ENCODE assay signal across 12 mouse cellular contexts in the genomic region with DNA sequence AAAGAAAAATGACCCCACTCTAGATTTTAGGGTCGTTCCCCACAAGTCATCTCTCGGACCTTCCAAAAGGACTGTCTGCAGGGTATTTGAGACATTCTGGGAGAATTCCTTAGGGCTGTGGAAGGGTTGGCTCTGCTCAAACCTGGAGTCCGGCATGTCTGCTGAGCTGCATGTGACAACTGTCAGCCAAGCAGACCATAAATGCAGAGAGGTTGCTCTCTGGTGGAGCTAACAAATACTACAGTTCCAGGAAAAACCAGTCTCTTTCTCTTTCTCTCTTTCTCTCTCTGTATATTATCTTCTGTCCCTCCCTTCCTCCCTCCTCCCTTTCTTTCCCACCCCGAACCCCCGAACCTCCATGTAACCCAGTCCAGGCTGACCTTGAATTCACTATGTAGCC. TPM values are rescaled to one million over a fixed set of nuclear protein-coding genes. Genes with fewer than 3 reads are reported as not detected.
DNase-seq lines count a peak whose midpoint lies in the region; ATAC-seq and TF ChIP-seq lines count a peak whose summit lies in the region.
"Had no signal": no experiment of that assay in that cellular context is flagged by ENCODE, and none has a peak within 500 bp of the region (broad histone marks: within the 10 kb centered on the region; RNA-seq: fewer than 3 reads in every experiment).

No protein-coding gene starts in this region.

- H3K9ac ChIP-seq in forebrain, embryonic 14.5 days (ENCODE audit: low read length): no peak overlapping the region
- H3K9ac ChIP-seq in forebrain, embryonic 13.5 days: no peak overlapping the region
- H3K9ac ChIP-seq in liver, adult 2 months (ENCODE audit: low read depth, low read length): no peak overlapping the region
- no peak overlapping the region for H3K9ac ChIP-seq in liver, embryonic 12.5 days
- H3K9ac ChIP-seq in MEL (ENCODE audit: control insufficient read depth, low read depth, low read length, poor library complexity, severe bottlenecking): no peak overlapping the region
- H3K9ac ChIP-seq: intestine, embryonic 15.5 days had no signal

- WGBS in forebrain, embryonic 14.5 days: 59% methylated on average over 5 of the region's 5 CpGs
- 55% methylated on average over 5 of the region's 5 CpGs for WGBS in forebrain, embryonic 13.5 days
- WGBS in liver, adult 2 months: 28% methylated on average over 5 of the region's 5 CpGs
- WGBS in liver, embryonic 12.5 days (ENCODE audit: insufficient replicate concordance): 31% methylated on average over 5 of the region's 5 CpGs

- TF ChIP-seq POLR2A in liver, adult 2 months (IDR thresholded peaks at IDR 0.05; ENCODE audit: extremely low read depth, insufficient read depth, low read length): no peak
- no peak for TF ChIP-seq POLR2A in MEL (IDR thresholded peaks at IDR 0.05; ENCODE audit: control insufficient read depth in 1 of 2, insufficient read depth in 1 of 2, low read depth in 1 of 2, low read length in 2 of 2, poor library complexity in 1 of 2)

- H3K4me3 ChIP-seq in forebrain, embryonic 14.5 days (ENCODE audit: low read depth, low read length): no peak overlapping the region
- H3K4me3 ChIP-seq in forebrain, embryonic 13.5 days: no peak overlapping the region
- H3K4me3 ChIP-seq in liver, adult 2 months (ENCODE audit: insufficient read depth, low read depth, low read length): no peak overlapping the region
- no peak overlapping the region for H3K4me3 ChIP-seq in liver, embryonic 12.5 days
- no peak overlapping the region for H3K4me3 ChIP-seq in MEL (ENCODE audit: control insufficient read depth in 1 of 2, insufficient read depth in 1 of 2, low read depth in 2 of 2, low read length in 2 of 2)
- H3K4me3 ChIP-seq: intestine, embryonic 15.5 days had no signal

- TF ChIP-seq CTCF in liver, adult 2 months (IDR thresholded peaks at IDR 0.05; ENCODE audit: low read depth, low read length): peak; percentile 68
- peak; percentile 29 to 81 (median 32) for TF ChIP-seq CTCF in MEL (IDR thresholded peaks at IDR 0.05 in 2 of 3, conservative IDR thresholded peaks at IDR 0.05 in 1 of 3; ENCODE audit: control insufficient read depth in 1 of 3, insufficient read depth in 1 of 3, low read depth in 2 of 3, low read length in 3 of 3, poor library complexity in 1 of 3, severe bottlenecking in 1 of 3)

- no peaks in the 10 kb centered on the region for H3K9me3 ChIP-seq in forebrain, embryonic 14.5 days (replicated peaks; ENCODE audit: control insufficient read depth, low read length)
- H3K9me3 ChIP-seq in forebrain, embryonic 13.5 days (replicated peaks): no peaks in the 10 kb centered on the region
- H3K9me3 ChIP-seq in liver, embryonic 12.5 days (replicated peaks): no peaks in the 10 kb centered on the region
- no peaks in the 10 kb centered on the region for H3K9me3 ChIP-seq in MEL (replicated peaks; ENCODE audit: insufficient read depth, low read length)
- H3K9me3 ChIP-seq: intestine, embryonic 15.5 days had no signal

- DNase-seq in forebrain, embryonic 14.5 days (ENCODE audit: low spot score): peak; percentile 63
- peak; percentile 47 for DNase-seq in liver, adult 2 months (ENCODE audit: extremely low read depth, low read depth, low spot score)
- peak; percentile 58 for DNase-seq in MEL (ENCODE audit: low read depth, low spot score)
- DNase-seq in lung, postnatal 10 days: peak; percentile 55
- no peak for DNase-seq in layer of hippocampus, adult 9-11 months
- no peak for DNase-seq in gastrocnemius, adult 8-10 months (ENCODE audit: low spot score in 2 of 2)
- DNase-seq: spleen, adult 18-20 months had no signal

- H3K27ac ChIP-seq in forebrain, embryonic 14.5 days (ENCODE audit: low read depth, low read length): no peak overlapping the region
- no peak overlapping the region for H3K27ac ChIP-seq in forebrain, embryonic 13.5 days
- no peak overlapping the region for H3K27ac ChIP-seq in liver, adult 2 months (replicated peaks; ENCODE audit: insufficient read depth, low read depth, low read length)
- H3K27ac ChIP-seq in liver, embryonic 12.5 days: no peak overlapping the region
- H3K27ac ChIP-seq in MEL (ENCODE audit: control insufficient read depth, low read depth, low read length): no peak overlapping the region
- H3K27ac ChIP-seq: intestine, embryonic 15.5 days had no signal

- H3K36me3 ChIP-seq in forebrain, embryonic 14.5 days (ENCODE audit: control insufficient read depth, insufficient read depth, low read length): no peaks in the 10 kb centered on the region
- H3K36me3 ChIP-seq in forebrain, embryonic 13.5 days (ENCODE audit: poor library complexity, severe bottlenecking): no peaks in the 10 kb centered on the region
- no peaks in the 10 kb centered on the region for H3K36me3 ChIP-seq in liver, adult 2 months (ENCODE audit: control insufficient read depth, insufficient read depth, low read length)
- no peaks in the 10 kb centered on the region for H3K36me3 ChIP-seq in liver, embryonic 12.5 days
- H3K36me3 ChIP-seq in MEL (ENCODE audit: control insufficient read depth in 1 of 2, insufficient read depth in 2 of 2, low read length in 2 of 2): peaks cover 0 to 22% of the 10 kb centered on the region in 2 experiments; a peak in 2 of 4 replicates
- H3K36me3 ChIP-seq: intestine, embryonic 15.5 days had no signal

- no peaks in the 10 kb centered on the region for H3K27me3 ChIP-seq in forebrain, embryonic 14.5 days (replicated peaks; ENCODE audit: control insufficient read depth, insufficient read depth, low read length)
- H3K27me3 ChIP-seq in forebrain, embryonic 13.5 days: peaks cover 47% of the 10 kb centered on the region
- H3K27me3 ChIP-seq in liver, adult 2 months (ENCODE audit: control insufficient read depth, insufficient read depth, low read length): no peaks in the 10 kb centered on the region
- H3K27me3 ChIP-seq in liver, embryonic 12.5 days (replicated peaks): no peaks in the 10 kb centered on the region; the same call in 1 of the 2 replicates
- H3K27me3 ChIP-seq in MEL (ENCODE audit: control insufficient read depth in 1 of 2, insufficient read depth in 2 of 2, low read length in 2 of 2): no peaks in the 10 kb centered on the region
- H3K27me3 ChIP-seq: intestine, embryonic 15.5 days had no signal

- no peaks in the 10 kb centered on the region for H3K79me2 ChIP-seq in liver, adult 2 months (ENCODE audit: control insufficient read depth, insufficient read depth, low read length)
- peaks cover under 1% of the 10 kb centered on the region; the same call in 1 of the 2 replicates for H3K79me2 ChIP-seq in MEL (ENCODE audit: control insufficient read depth, insufficient read depth, low read length, poor library complexity)

- peaks cover 4% of the 10 kb centered on the region; the same call in 1 of the 2 replicates for H3K4me1 ChIP-seq in forebrain, embryonic 14.5 days (ENCODE audit: control insufficient read depth, insufficient read depth, low read length)
- peaks cover 13% of the 10 kb centered on the region for H3K4me1 ChIP-seq in forebrain, embryonic 13.5 days
- H3K4me1 ChIP-seq in liver, adult 2 months (ENCODE audit: control insufficient read depth, insufficient read depth, low read length): peaks cover 15% of the 10 kb centered on the region
- peaks cover 95% of the 10 kb centered on the region for H3K4me1 ChIP-seq in liver, embryonic 12.5 days
- peaks cover 20 to 34% of the 10 kb centered on the region in 2 experiments for H3K4me1 ChIP-seq in MEL (ENCODE audit: control insufficient read depth in 1 of 2, insufficient read depth in 2 of 2, low read length in 2 of 2)

- H3K4me2 ChIP-seq in forebrain, embryonic 14.5 days (ENCODE audit: low read length): no peak overlapping the region
- H3K4me2 ChIP-seq in forebrain, embryonic 13.5 days: no peak overlapping the region
- no peak overlapping the region for H3K4me2 ChIP-seq in liver, embryonic 12.5 days
- H3K4me2 ChIP-seq: intestine, embryonic 15.5 days had no signal

- no peak for TF ChIP-seq EP300 in MEL (IDR thresholded peaks at IDR 0.05; ENCODE audit: low read depth in 1 of 2, low read length in 2 of 2)

- TF ChIP-seq RAD21 in MEL (IDR thresholded peaks at IDR 0.05; ENCODE audit: low read depth, low read length): peak; percentile 80

- ATAC-seq in forebrain, embryonic 14.5 days: no peak
- ATAC-seq in forebrain, embryonic 13.5 days: no peak
- ATAC-seq in liver, embryonic 12.5 days: no peak
- ATAC-seq: intestine, embryonic 15.5 days; Patski had no signal

RNA-seq across cellular contexts. Expression of gene Zbtb39, which starts 4.9 kb away (rescaled TPM):
- 4.5 and 5.0 TPM in 2 replicates for polyA plus RNA-seq in forebrain, embryonic 14.5 days (2014; fragmentation: Nextera tagmentation; extraction: Ambion mirVana)
- polyA plus RNA-seq in forebrain, embryonic 13.5 days (2015; fragmentation: Nextera tagmentation; extraction: Ambion mirVana): 4.3 TPM in 2 replicates
- total RNA-seq in liver, adult 2 months (2014; rRNA removed): 4.1 and 5.8 TPM in 2 replicates
- 5.3 and 5.9 TPM in 2 replicates for polyA plus RNA-seq in liver, adult 2 months (2012; rRNA removed)
- polyA plus RNA-seq in liver, embryonic 12.5 days (2016; fragmentation: Nextera tagmentation; extraction: Ambion mirVana): 1.3 and 1.4 TPM in 2 replicates
- 4.8 and 5.1 TPM in 2 replicates for total RNA-seq in MEL (2012; rRNA removed)
- 10 to 100 TPM in 1 of 2 experiments, not detected in 1; 11.0 TPM for polyA plus RNA-seq in MEL (2012; ENCODE audit: insufficient read depth in 1 of 2, insufficient read length in 2 of 2, low read depth in 1 of 2, low replicate concordance in 2 of 2, missing spikeins in 1 of 2)
- 1 to 10 TPM; 6.0 to 8.1 (median 6.4) TPM for total RNA-seq in gastrocnemius, adult 8-10 months (2022)

RNA-seq across cellular contexts. Expression of gene Tac2, which starts 10.2 kb away (rescaled TPM):
- 2.6 and 5.6 TPM in 2 replicates for polyA plus RNA-seq in forebrain, embryonic 14.5 days (2014; fragmentation: Nextera tagmentation; extraction: Ambion mirVana)
- 0.35 TPM in 1 of 2 replicates, not detected in the other for polyA plus RNA-seq in forebrain, embryonic 13.5 days (2015; fragmentation: Nextera tagmentation; extraction: Ambion mirVana)
- not detected in 2 replicates for total RNA-seq in liver, adult 2 months (2014; rRNA removed)
- polyA plus RNA-seq in liver, adult 2 months (2012; rRNA removed): not detected in 2 replicates
- polyA plus RNA-seq in liver, embryonic 12.5 days (2016; fragmentation: Nextera tagmentation; extraction: Ambion mirVana): 8.6 and 14.1 TPM in 2 replicates
- total RNA-seq in MEL (2012; rRNA removed): not detected in 2 replicates
- polyA plus RNA-seq in MEL (2012; ENCODE audit: insufficient read depth in 1 of 2, insufficient read length in 2 of 2, low read depth in 1 of 2, low replicate concordance in 2 of 2, missing spikeins in 1 of 2): under 1 TPM in 1 of 2 experiments, not detected in 1; 0.32 TPM
- not detected for total RNA-seq in gastrocnemius, adult 8-10 months (2022)
- polyA plus RNA-seq: Patski had no signal

RNA-seq across cellular contexts. Expression of gene Gpr182, which starts 17.1 kb away (rescaled TPM):
- polyA plus RNA-seq in forebrain, embryonic 14.5 days (2014; fragmentation: Nextera tagmentation; extraction: Ambion mirVana): 0.30 and 0.78 TPM in 2 replicates
- 0.39 and 0.48 TPM in 2 replicates for polyA plus RNA-seq in forebrain, embryonic 13.5 days (2015; fragmentation: Nextera tagmentation; extraction: Ambion mirVana)
- 4.8 and 8.8 TPM in 2 replicates for total RNA-seq in liver, adult 2 months (2014; rRNA removed)
- 18.4 and 26.2 TPM in 2 replicates for polyA plus RNA-seq in liver, adult 2 months (2012; rRNA removed)
- polyA plus RNA-seq in liver, embryonic 12.5 days (2016; fragmentation: Nextera tagmentation; extraction: Ambion mirVana): 10.3 and 11.2 TPM in 2 replicates
- total RNA-seq in MEL (2012; rRNA removed): 0.04 TPM in 1 of 2 replicates, not detected in the other
- polyA plus RNA-seq in MEL (2012; ENCODE audit: insufficient read depth in 1 of 2, insufficient read length in 2 of 2, low read depth in 1 of 2, low replicate concordance in 2 of 2, missing spikeins in 1 of 2): under 1 TPM in 1 of 2 experiments, not detected in 1; 0.58 TPM
- under 1 TPM; 0.34 to 0.48 (median 0.42) TPM for total RNA-seq in gastrocnemius, adult 8-10 months (2022)

RNA-seq across cellular contexts. Expression of gene Rdh1, which starts 25.1 kb away (rescaled TPM):
- polyA plus RNA-seq in forebrain, embryonic 14.5 days (2014; fragmentation: Nextera tagmentation; extraction: Ambion mirVana): 0.05 TPM in 1 of 2 replicates, not detected in the other
- polyA plus RNA-seq in forebrain, embryonic 13.5 days (2015; fragmentation: Nextera tagmentation; extraction: Ambion mirVana): not detected in 2 replicates
- total RNA-seq in liver, adult 2 months (2014; rRNA removed): 0.18 and 0.27 TPM in 2 replicates
- polyA plus RNA-seq in liver, adult 2 months (2012; rRNA removed): 0.20 TPM in 2 replicates
- 0.22 and 0.30 TPM in 2 replicates for polyA plus RNA-seq in liver, embryonic 12.5 days (2016; fragmentation: Nextera tagmentation; extraction: Ambion mirVana)
- not detected in 2 replicates for total RNA-seq in MEL (2012; rRNA removed)
- polyA plus RNA-seq in MEL (2012; ENCODE audit: insufficient read depth in 1 of 2, insufficient read length in 2 of 2, low read depth in 1 of 2, low replicate concordance in 2 of 2, missing spikeins in 1 of 2): not detected
- total RNA-seq in gastrocnemius, adult 8-10 months (2022): under 1 TPM in 1 of 4 experiments, not detected in 3; 0.11 TPM
- polyA plus RNA-seq: intestine, embryonic 15.5 days had no signal

RNA-seq across cellular contexts. Expression of gene Rdh16f1, which starts 25.2 kb away (rescaled TPM):
- polyA plus RNA-seq in forebrain, embryonic 14.5 days (2014; fragmentation: Nextera tagmentation; extraction: Ambion mirVana): not detected in 2 replicates
- polyA plus RNA-seq in forebrain, embryonic 13.5 days (2015; fragmentation: Nextera tagmentation; extraction: Ambion mirVana): not detected in 2 replicates
- total RNA-seq in liver, adult 2 months (2014; rRNA removed): not detected in 2 replicates
- not detected in 2 replicates for polyA plus RNA-seq in liver, adult 2 months (2012; rRNA removed)
- polyA plus RNA-seq in liver, embryonic 12.5 days (2016; fragmentation: Nextera tagmentation; extraction: Ambion mirVana): 0.11 and 0.18 TPM in 2 replicates
- not detected in 2 replicates for total RNA-seq in MEL (2012; rRNA removed)
- polyA plus RNA-seq in MEL (2012; ENCODE audit: insufficient read depth in 1 of 2, insufficient read length in 2 of 2, low read depth in 1 of 2, low replicate concordance in 2 of 2, missing spikeins in 1 of 2): not detected
- under 1 TPM in 2 of 4 experiments, not detected in 2; 0.48 to 0.75 TPM for total RNA-seq in gastrocnemius, adult 8-10 months (2022)
- total RNA-seq: left cerebral cortex, postnatal 25 days had no signal
- polyA plus RNA-seq: intestine, embryonic 15.5 days had no signal

Comparison
In these comparisons a context has a peak if more than half of its experiments do, and no peak if none do; other contexts are left out.
1. DNase-seq: peak in forebrain, embryonic 14.5 days (single experiment), liver, adult 2 months (single experiment), MEL (single experiment) and lung, postnatal 10 days (single experiment); none in layer of hippocampus, adult 9-11 months (single experiment) and gastrocnemius, adult 8-10 months (0 of 2).